Mouse (Mus musculus) neural tube, embryonic 12.5 days (tissue): ENCODE measurements around the gene Rps6ka4. TPM values are rescaled to one million over a fixed set of nuclear protein-coding genes. Genes with fewer than 3 reads are reported as not detected.
A peak's percentile ranks its signal among the peaks of the same experiment; 100 is the strongest.

Experiments used
- ATAC-seq: fragments of 200-750 bp; cut with Nextera tagmentation; 2 replicates; pipeline ENCODE4 v1.8.0; 2017; ENCODE audit warnings: low read depth, mild to moderate bottlenecking, moderate TSS enrichment, moderate library complexity; ENCODE audit not compliant: low FRiP score
- H3K27ac ChIP-seq: fragments of 300-500 bp; sonication (generic); 2 replicates; pipeline ENCODE4 v1.5.1; 2016
- H3K27me3 ChIP-seq: fragments of 300-500 bp; sonication (generic); replicated peaks from 2 replicates; pipeline ENCODE4 v1.6.1; 2016; ENCODE audit warnings: mild to moderate bottlenecking
- H3K36me3 ChIP-seq: fragments of 300-500 bp; sonication (generic); 2 replicates; pipeline ENCODE4 v1.6.1; 2016; ENCODE audit warnings: mild to moderate bottlenecking
- H3K4me1 ChIP-seq: fragments of 300-500 bp; sonication (generic); 2 replicates; pipeline ENCODE4 v1.6.1; 2016
- H3K4me2 ChIP-seq: fragments of 300-500 bp; sonication (generic); replicated peaks from 2 replicates; pipeline ENCODE4 v1.6.1; 2016; ENCODE audit warnings: mild to moderate bottlenecking
- H3K4me3 ChIP-seq: fragments of 300-500 bp; sonication (generic); 2 replicates; pipeline ENCODE4 v1.5.1; 2016
- H3K9ac ChIP-seq: fragments of 300-500 bp; sonication (generic); 2 replicates; pipeline ENCODE4 v1.6.1; 2016; ENCODE audit warnings: mild to moderate bottlenecking
- H3K9me3 ChIP-seq: fragments of 300-500 bp; sonication (generic); 2 replicates; pipeline ENCODE4 v1.6.1; 2016; ENCODE audit warnings: mild to moderate bottlenecking
- WGBS: fragments of 180-500 bp; shearing (Covaris S2); methylation state at CpG from one replicate; pipeline ENCODE4 v1.1.7; 2016; 5-methylcytosine and 5-hydroxymethylcytosine counted together
- polyA plus RNA-seq: library from polyadenylated mRNA; unstranded; fragments of >200 nt; fragmentation: Nextera tagmentation; extraction: Ambion mirVana; gene quantifications from 2 replicates; pipeline ENCODE4 v1.2.1, GENCODE M21; 2016

Rps6ka4 gene
- polyA plus RNA-seq, 1 experiment from 2014 or later = 9.3 TPM

- 80% methylated on average over 7 of the region's 7 CpGs for WGBS
- no peaks in the 10 kb centered on the region for H3K9me3 ChIP-seq
Observed at GRCm38 (mm10) chr19:6858031-6858430, 17.6 kb upstream of the Rps6ka4 start, which contains the start of gene Ccdc88b. TSS of gene Ccdc88b (minus strand) at chr19:6858211.

GRCm38 (mm10) chr19:6857391-6858005 lies 17.1 kb upstream of the Rps6ka4 start:
- WGBS = 82% methylated on average over 9 of the region's 9 CpGs
- no peak overlapping the region for H3K9ac ChIP-seq
- H3K36me3 ChIP-seq = no peaks in the 10 kb centered on the region
- ATAC-seq = no peak
- no peak overlapping the region for H3K27ac ChIP-seq
- peaks cover 13% of the 10 kb centered on the region for H3K4me1 ChIP-seq
- no peak overlapping the region for H3K4me3 ChIP-seq
- H3K9me3 ChIP-seq = no peaks in the 10 kb centered on the region
- H3K4me2 ChIP-seq = no peak overlapping the region
- H3K27me3 ChIP-seq = 0 out of 2 replicates have a peak, but pooled peaks cover 5% of the 10 kb centered on the region

More at GRCm38 (mm10) chr19:6858031-6858430, 17.6 kb upstream of the Rps6ka4 start, which contains the start of gene Ccdc88b:
- Histone ChIP-seq H3K36me3 (no peaks in the 10 kb centered on the region), H3K27me3 (0 out of 2 replicates have a peak, but pooled peaks cover 5% of the 10 kb centered on the region), H3K9ac (no peak within 1 kb of the TSS), H3K4me1 (peaks cover 13% of the 10 kb centered on the region), H3K27ac (no peak within 1 kb of the TSS), H3K4me3 (no peak within 1 kb of the TSS), H3K4me2 (no peak within 1 kb of the TSS)
- ATAC-seq = no peak

DNA sequence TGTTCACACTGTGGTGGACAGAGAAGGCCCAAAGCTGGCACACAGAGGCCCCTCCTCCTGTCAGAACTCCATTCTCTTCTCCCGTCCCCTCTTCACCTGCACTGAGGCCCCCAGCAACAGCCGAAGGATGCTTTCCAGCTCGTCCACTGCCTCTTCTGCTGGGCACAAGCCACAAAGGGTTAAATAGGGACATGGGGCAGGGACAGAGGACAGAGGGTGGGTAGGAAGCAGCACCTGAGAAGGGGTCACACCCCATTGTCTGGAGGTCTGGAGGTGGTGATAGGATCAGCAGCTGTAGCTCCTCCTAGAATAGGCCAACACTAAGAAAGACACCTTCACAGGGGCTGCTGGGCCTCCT lies 16.5 kb upstream of the Rps6ka4 start:
- ATAC-seq = no peak
- Histone ChIP-seq H3K36me3 (no peaks in the 10 kb centered on the region), H3K27ac (no peak overlapping the region), H3K27me3 (0 out of 2 replicates have a peak, but pooled peaks cover 5% of the 10 kb centered on the region), H3K4me2 (no peak overlapping the region), H3K9me3 (no peaks in the 10 kb centered on the region), H3K9ac (no peak overlapping the region), H3K4me1 (peaks cover 13% of the 10 kb centered on the region), H3K4me3 (no peak overlapping the region)
- 42% methylated on average over 3 of the region's 3 CpGs for WGBS

DNA sequence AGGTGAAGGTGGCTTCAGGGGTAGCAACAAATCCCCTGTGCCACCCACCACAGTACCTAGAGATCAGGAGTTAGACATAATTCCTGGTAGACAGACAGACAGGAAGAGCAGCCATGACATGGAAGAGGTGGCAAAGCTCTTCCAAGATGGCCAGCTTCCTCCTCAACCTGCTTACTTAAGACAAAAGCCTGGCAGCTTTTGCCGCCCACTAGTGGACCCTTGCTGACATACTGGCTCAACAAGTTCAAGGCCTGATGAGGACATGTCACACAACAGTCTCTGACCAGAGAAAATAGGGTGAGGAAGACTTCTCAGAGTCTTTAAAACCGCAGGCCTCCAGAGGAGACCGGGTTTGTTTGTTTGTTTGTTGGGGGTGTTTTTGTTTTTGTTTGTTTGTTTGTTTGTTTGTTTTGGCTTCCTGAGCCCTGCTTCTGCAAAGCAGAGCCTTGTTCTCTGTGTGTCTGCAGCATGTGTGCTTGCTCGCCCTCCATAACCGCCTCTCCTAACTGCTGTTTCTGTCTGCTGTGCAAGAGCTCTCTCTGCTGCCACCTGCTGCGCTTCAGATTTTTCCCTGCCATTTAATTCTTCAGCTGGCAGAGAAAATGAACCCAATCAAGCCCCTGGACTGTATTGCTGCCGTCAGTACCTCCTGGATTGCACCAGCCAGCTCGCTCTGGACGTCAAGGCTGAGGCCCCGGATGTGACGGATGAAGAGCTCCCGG lies 16.0 kb upstream of the Rps6ka4 start:
- Histone ChIP-seq H3K27ac (no peak overlapping the region), H3K27me3 (0 out of 2 replicates have a peak, but pooled peaks cover 5% of the 10 kb centered on the region), H3K36me3 (no peaks in the 10 kb centered on the region), H3K9me3 (no peaks in the 10 kb centered on the region), H3K4me3 (no peak overlapping the region), H3K4me1 (peaks cover 13% of the 10 kb centered on the region), H3K4me2 (no peak overlapping the region), H3K9ac (no peak overlapping the region)
- no peak for ATAC-seq
- 52% methylated on average over 12 of the region's 12 CpGs for WGBS

GRCm38 (mm10) chr19:6855225-6856031 lies 15.0 kb upstream of the Rps6ka4 start:
- 7% methylated on average over 38 of the region's 38 CpGs for WGBS
- H3K4me1 ChIP-seq = peaks cover 13% of the 10 kb centered on the region
- peak overlapping the region; percentile 58 for H3K4me2 ChIP-seq
- no peaks in the 10 kb centered on the region for H3K9me3 ChIP-seq
- peak; percentile 54; the same call in 1 of the 2 replicates for ATAC-seq
- 0 out of 2 replicates have a peak, but pooled peaks cover 5% of the 10 kb centered on the region for H3K27me3 ChIP-seq
- 0 out of 2 replicates have a peak overlapping the region, but pooled peaks have one; percentile 5 for H3K4me3 ChIP-seq
- H3K36me3 ChIP-seq = no peaks in the 10 kb centered on the region
- no peak overlapping the region for H3K27ac ChIP-seq
- 0 out of 2 replicates have a peak overlapping the region, but pooled peaks have one; percentile 3 for H3K9ac ChIP-seq

- no peaks in the 10 kb centered on the region for H3K36me3 ChIP-seq
- no peak for ATAC-seq
- no peak overlapping the region for H3K9ac ChIP-seq
- no peak overlapping the region for H3K4me3 ChIP-seq
- no peaks in the 10 kb centered on the region for H3K9me3 ChIP-seq
- 88% methylated on average over 12 of the region's 12 CpGs for WGBS
- H3K27me3 ChIP-seq = peaks cover 13% of the 10 kb centered on the region
- H3K27ac ChIP-seq = no peak overlapping the region
- H3K4me2 ChIP-seq = peak overlapping the region; percentile 58
- peaks cover 13% of the 10 kb centered on the region for H3K4me1 ChIP-seq
Observed at GRCm38 (mm10) chr19:6854658-6855057, 14.2 kb upstream of the Rps6ka4 start.

GRCm38 (mm10) chr19:6853903-6854302 lies 13.5 kb upstream of the Rps6ka4 start:
- H3K36me3 ChIP-seq = no peaks in the 10 kb centered on the region
- H3K27ac ChIP-seq = no peak overlapping the region
- no peak overlapping the region for H3K9ac ChIP-seq
- no peak overlapping the region for H3K4me3 ChIP-seq
- peaks cover 20% of the 10 kb centered on the region for H3K27me3 ChIP-seq
- WGBS = 68% methylated on average over 8 of the region's 8 CpGs
- no peaks in the 10 kb centered on the region for H3K9me3 ChIP-seq
- H3K4me2 ChIP-seq = no peak overlapping the region
- H3K4me1 ChIP-seq = peaks cover 13% of the 10 kb centered on the region
- no peak for ATAC-seq

DNA sequence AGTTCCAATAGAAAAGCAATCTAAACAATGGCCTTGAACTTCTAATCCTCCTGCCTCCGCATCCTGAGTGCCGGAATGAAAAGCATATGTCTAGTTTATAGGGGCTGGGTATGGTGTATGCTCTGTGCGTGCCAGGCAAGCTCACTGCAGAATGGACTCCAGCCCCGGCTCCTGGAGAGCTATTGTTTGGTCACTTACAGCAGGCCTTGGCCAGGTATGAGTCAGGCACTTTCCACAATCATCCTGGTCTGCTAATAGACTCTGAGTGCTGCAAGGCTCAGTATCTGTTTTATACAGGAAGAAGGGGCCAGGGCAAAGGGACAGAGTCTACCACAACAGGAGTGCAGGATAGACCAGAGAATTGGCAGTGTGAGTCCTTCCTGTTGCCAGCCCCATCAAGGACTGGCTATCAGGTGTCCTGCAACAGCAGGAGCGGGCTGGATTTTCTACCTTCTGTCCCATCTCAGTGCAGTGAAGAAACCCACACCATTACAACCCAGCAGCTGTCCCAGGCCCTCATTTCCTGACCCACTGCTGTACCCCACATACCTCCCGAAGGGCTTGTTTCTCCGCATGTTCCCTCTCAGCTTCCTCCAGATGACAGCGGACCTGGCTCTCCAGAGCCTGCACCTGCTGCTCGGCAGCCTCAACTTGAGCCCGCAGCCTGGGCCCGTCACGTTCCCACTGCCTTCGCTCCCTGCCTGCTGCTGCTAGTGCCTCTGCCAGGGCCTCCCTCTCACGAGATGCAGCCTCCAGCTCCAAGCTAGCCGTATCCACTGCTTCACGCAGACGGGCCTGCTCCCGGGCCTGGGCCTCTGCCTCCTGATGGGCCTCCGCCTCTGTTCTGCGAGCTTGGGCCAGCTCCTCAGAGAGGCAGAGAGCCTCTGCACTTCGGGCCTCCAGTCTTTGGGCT lies 12.2 kb upstream of the Rps6ka4 start:
- Histone ChIP-seq H3K36me3 (no peaks in the 10 kb centered on the region), H3K9ac (no peak overlapping the region), H3K4me1 (peaks cover 21% of the 10 kb centered on the region), H3K27ac (no peak overlapping the region), H3K4me2 (no peak overlapping the region), H3K4me3 (no peak overlapping the region), H3K27me3 (peaks cover 33% of the 10 kb centered on the region), H3K9me3 (no peaks in the 10 kb centered on the region)
- ATAC-seq = no peak
- 82% methylated on average over 21 of the region's 21 CpGs for WGBS

DNA sequence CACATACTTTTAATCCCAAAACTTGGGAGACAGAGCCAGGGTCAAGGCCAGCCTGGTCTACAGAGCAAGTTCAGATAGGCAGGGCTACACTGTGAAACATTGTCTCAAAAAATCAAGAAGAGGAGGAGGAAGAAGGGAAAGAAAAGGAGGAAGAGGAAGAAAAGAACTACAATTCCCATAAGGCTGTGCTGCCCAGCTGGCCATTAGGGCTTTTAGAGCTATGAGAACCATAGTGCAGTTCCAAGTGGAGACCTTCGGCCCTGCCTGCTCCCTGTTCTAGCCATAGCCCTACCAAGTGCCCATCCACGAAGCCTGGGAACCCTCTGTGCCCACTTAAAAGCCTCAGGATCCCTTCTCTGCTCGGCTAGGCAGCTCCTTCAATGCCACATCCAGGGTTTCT lies 11.1 kb upstream of the Rps6ka4 start:
- H3K27ac ChIP-seq = no peak overlapping the region
- peaks cover 45% of the 10 kb centered on the region for H3K27me3 ChIP-seq
- peaks cover 21% of the 10 kb centered on the region for H3K4me1 ChIP-seq
- no peak overlapping the region for H3K9ac ChIP-seq
- no peaks in the 10 kb centered on the region for H3K36me3 ChIP-seq
- no peaks in the 10 kb centered on the region for H3K9me3 ChIP-seq
- H3K4me2 ChIP-seq = no peak overlapping the region
- ATAC-seq = no peak
- no peak overlapping the region for H3K4me3 ChIP-seq
- 80% methylated on average over 3 of the region's 3 CpGs for WGBS

DNA sequence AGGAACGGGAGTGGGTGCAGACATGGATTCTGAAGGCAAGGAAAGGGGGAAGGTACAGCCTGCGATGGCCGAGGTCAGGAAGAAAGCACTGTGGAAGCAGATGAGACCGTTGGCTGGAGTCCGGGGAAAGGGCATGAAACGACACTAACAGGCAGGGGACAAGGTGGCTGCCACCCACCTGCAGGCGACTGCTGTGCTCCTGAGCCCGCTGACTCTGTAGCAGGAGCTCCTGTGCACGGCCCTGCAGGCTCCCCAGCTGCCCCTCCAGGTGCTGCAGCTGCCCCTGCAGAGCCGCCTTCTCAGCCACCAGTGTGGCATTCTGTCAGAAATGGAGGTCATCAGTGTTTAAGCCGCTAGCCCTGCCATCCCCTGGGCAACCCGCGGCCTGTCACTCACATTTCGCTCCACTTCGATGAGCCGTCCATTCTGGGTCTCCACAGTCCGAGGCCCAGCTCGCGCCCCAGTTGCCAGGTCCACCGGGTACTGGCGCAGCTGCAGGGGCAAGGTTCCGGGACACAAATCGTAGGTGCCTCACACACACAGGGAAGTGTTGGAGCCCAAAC lies 9.2 kb upstream of the Rps6ka4 start:
- Histone ChIP-seq H3K9ac (no peak overlapping the region), H3K9me3 (no peaks in the 10 kb centered on the region), H3K27ac (no peak overlapping the region), H3K27me3 (peaks cover 53% of the 10 kb centered on the region), H3K4me2 (no peak overlapping the region), H3K36me3 (no peaks in the 10 kb centered on the region), H3K4me3 (no peak overlapping the region), H3K4me1 (peaks cover 8% of the 10 kb centered on the region)
- WGBS = 72% methylated on average over 23 of the region's 23 CpGs
- no peak for ATAC-seq

DNA sequence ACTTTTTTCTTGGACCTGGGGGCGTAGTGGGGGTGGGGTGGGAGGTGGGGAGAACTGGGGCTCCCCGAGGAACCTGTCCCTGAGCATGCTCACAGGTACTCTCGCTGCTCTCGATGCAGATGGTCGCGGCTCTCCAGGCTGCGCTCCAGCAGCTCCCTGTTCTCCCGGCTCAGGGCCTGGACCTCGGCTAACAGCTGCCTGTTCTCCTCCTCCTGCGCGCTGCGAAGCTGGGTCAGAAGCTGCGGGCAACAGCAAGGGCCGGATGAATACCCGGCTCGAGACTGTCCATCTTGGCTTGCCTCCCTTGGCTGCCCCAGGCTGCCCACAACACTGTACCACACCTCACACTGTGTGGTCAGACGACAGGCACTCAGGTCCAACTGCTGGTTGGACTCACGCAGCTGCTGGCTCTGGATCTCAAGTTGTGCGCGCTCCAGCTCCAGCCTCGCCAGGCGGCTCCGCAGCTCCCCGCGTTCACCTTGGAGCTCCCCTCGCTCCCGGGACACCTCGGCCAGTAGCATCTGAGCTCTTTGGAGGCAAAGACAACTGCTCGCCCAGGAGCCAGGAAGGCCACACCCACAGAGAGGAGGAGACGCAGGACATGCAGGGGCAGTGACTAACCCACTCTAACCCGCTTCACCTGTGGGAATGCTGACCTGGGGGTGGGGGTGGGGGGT lies 7.5 kb upstream of the Rps6ka4 start:
- Histone ChIP-seq H3K4me1 (peaks cover 8% of the 10 kb centered on the region), H3K27ac (no peak overlapping the region), H3K9me3 (no peaks in the 10 kb centered on the region), H3K36me3 (no peaks in the 10 kb centered on the region), H3K9ac (no peak overlapping the region), H3K4me2 (peak overlapping the region; percentile 52), H3K4me3 (no peak overlapping the region; the same call in 1 of the 2 replicates), H3K27me3 (peaks cover 59% of the 10 kb centered on the region)
- ATAC-seq = no peak
- WGBS = 3% methylated on average over 31 of the region's 31 CpGs
